In genomic region chr11:113737912-113738311, GRCm38 (mm10) we compare ENCODE assay signal across 22 mouse cellular contexts. TPM values are rescaled to one million over a fixed set of nuclear protein-coding genes. Genes with fewer than 3 reads are reported as not detected.
DNase-seq lines count a peak whose midpoint lies in the region; ATAC-seq and TF ChIP-seq lines count a peak whose summit lies in the region.
"Had no signal": no experiment of that assay in that cellular context is flagged by ENCODE, and none has a peak within 500 bp of the region (broad histone marks: within the 10 kb centered on the region; RNA-seq: fewer than 3 reads in every experiment).

No protein-coding gene starts in this region.

- no peak overlapping the region for H3K4me3 ChIP-seq in liver, embryonic 16.5 days (ENCODE audit: low read depth, low read length)
- no peak overlapping the region for H3K4me3 ChIP-seq in liver, embryonic 12.5 days
- H3K4me3 ChIP-seq in MEL (ENCODE audit: control insufficient read depth in 1 of 2, insufficient read depth in 1 of 2, low read depth in 2 of 2, low read length in 2 of 2), result no peak overlapping the region
- H3K4me3 ChIP-seq: forebrain, embryonic 10.5 days; heart, adult 2 months; limb, embryonic 13.5 days; liver, embryonic 15.5 days had no signal

- no peak for TF ChIP-seq CTCF in MEL (IDR thresholded peaks at IDR 0.05 in 2 of 3, conservative IDR thresholded peaks at IDR 0.05 in 1 of 3; ENCODE audit: control insufficient read depth in 1 of 3, insufficient read depth in 1 of 3, low read depth in 2 of 3, low read length in 3 of 3, poor library complexity in 1 of 3, severe bottlenecking in 1 of 3)

- ATAC-seq in liver, embryonic 16.5 days (ENCODE audit: low read depth), result no peak
- no peak for ATAC-seq in liver, embryonic 12.5 days
- ATAC-seq in common myeloid progenitor, adult 5-6 weeks (replicated peaks; ENCODE audit: low read depth, poor library complexity, severe bottlenecking), result peak; percentile 76
- ATAC-seq in megakaryocyte progenitor cell, adult 5-6 weeks (replicated peaks; ENCODE audit: poor library complexity), result peak; percentile 69

- no peak for TF ChIP-seq POLR2A in MEL (IDR thresholded peaks at IDR 0.05; ENCODE audit: control insufficient read depth in 1 of 2, insufficient read depth in 1 of 2, low read depth in 1 of 2, low read length in 2 of 2, poor library complexity in 1 of 2)

- H3K27ac ChIP-seq in liver, embryonic 16.5 days (ENCODE audit: low read length), result 0 out of 2 replicates have a peak overlapping the region, but pooled peaks have one; percentile 22
- no peak overlapping the region; the same call in 1 of the 2 replicates for H3K27ac ChIP-seq in liver, embryonic 12.5 days
- H3K27ac ChIP-seq in MEL (ENCODE audit: control insufficient read depth, low read depth, low read length), result no peak overlapping the region
- H3K27ac ChIP-seq: heart, adult 2 months; hindbrain, embryonic 14.5 days; limb, embryonic 13.5 days; liver, embryonic 15.5 days had no signal

- TF ChIP-seq EP300 in MEL (IDR thresholded peaks at IDR 0.05; ENCODE audit: low read depth in 1 of 2, low read length in 2 of 2), result no peak

- no peaks in the 10 kb centered on the region for H3K27me3 ChIP-seq in liver, embryonic 16.5 days (ENCODE audit: control insufficient read depth, insufficient read depth, low read depth, low read length)
- H3K27me3 ChIP-seq in liver, embryonic 12.5 days (replicated peaks), result no peaks in the 10 kb centered on the region
- no peaks in the 10 kb centered on the region for H3K27me3 ChIP-seq in MEL (ENCODE audit: control insufficient read depth in 1 of 2, insufficient read depth in 2 of 2, low read length in 2 of 2)
- H3K27me3 ChIP-seq: limb, embryonic 13.5 days; liver, embryonic 15.5 days had no signal

- TF ChIP-seq RAD21 in MEL (IDR thresholded peaks at IDR 0.05; ENCODE audit: low read depth, low read length), result no peak

- peaks cover 29% of the 10 kb centered on the region for H3K79me2 ChIP-seq in MEL (ENCODE audit: control insufficient read depth, insufficient read depth, low read length, poor library complexity)

- peaks cover 57% of the 10 kb centered on the region for H3K4me1 ChIP-seq in liver, embryonic 16.5 days (ENCODE audit: control insufficient read depth, low read depth, low read length)
- H3K4me1 ChIP-seq in liver, embryonic 12.5 days, result peaks cover 84% of the 10 kb centered on the region
- H3K4me1 ChIP-seq in MEL (ENCODE audit: control insufficient read depth in 1 of 2, insufficient read depth in 2 of 2, low read length in 2 of 2), result peaks cover 0 to 26% of the 10 kb centered on the region in 2 experiments; a peak in 3 of 4 replicates

- no peak overlapping the region for H3K9ac ChIP-seq in liver, embryonic 16.5 days (ENCODE audit: low read depth, low read length)
- H3K9ac ChIP-seq in liver, embryonic 12.5 days, result no peak overlapping the region
- H3K9ac ChIP-seq in MEL (ENCODE audit: control insufficient read depth, low read depth, low read length, poor library complexity, severe bottlenecking), result no peak overlapping the region
- H3K9ac ChIP-seq: hindbrain, embryonic 14.5 days; limb, embryonic 13.5 days; liver, embryonic 15.5 days had no signal

- WGBS in liver, embryonic 16.5 days (ENCODE audit: insufficient replicate concordance), result 46% methylated on average over 8 of the region's 8 CpGs
- WGBS in liver, embryonic 12.5 days (ENCODE audit: insufficient replicate concordance), result 45% methylated on average over 8 of the region's 8 CpGs

- no peak overlapping the region for H3K4me2 ChIP-seq in liver, embryonic 16.5 days (ENCODE audit: low read depth, low read length)
- H3K4me2 ChIP-seq in liver, embryonic 12.5 days, result no peak overlapping the region
- H3K4me2 ChIP-seq: hindbrain, embryonic 14.5 days; limb, embryonic 13.5 days; liver, embryonic 15.5 days had no signal

- peaks cover 2% of the 10 kb centered on the region for H3K36me3 ChIP-seq in liver, embryonic 16.5 days (ENCODE audit: control insufficient read depth, insufficient read depth)
- peaks cover 40% of the 10 kb centered on the region for H3K36me3 ChIP-seq in liver, embryonic 12.5 days
- H3K36me3 ChIP-seq in MEL (ENCODE audit: control insufficient read depth in 1 of 2, insufficient read depth in 2 of 2, low read length in 2 of 2), result peaks cover 7 to 12% of the 10 kb centered on the region in 2 experiments; a peak in 3 of 4 replicates

- H3K9me3 ChIP-seq in liver, embryonic 16.5 days (replicated peaks; ENCODE audit: control insufficient read depth, low read length), result peaks cover 2% of the 10 kb centered on the region
- H3K9me3 ChIP-seq in liver, embryonic 12.5 days (replicated peaks), result 0 out of 2 replicates have a peak, but pooled peaks cover 3% of the 10 kb centered on the region
- no peaks in the 10 kb centered on the region for H3K9me3 ChIP-seq in MEL (replicated peaks; ENCODE audit: insufficient read depth, low read length)
- H3K9me3 ChIP-seq: limb, embryonic 13.5 days; liver, embryonic 15.5 days had no signal

- DNase-seq in MEL (ENCODE audit: low read depth, low spot score), result peak; percentile 26
- no peak for DNase-seq in thymus, postnatal 14 days
- no peak for DNase-seq in ovary, postnatal 14 days (ENCODE audit: low spot score)
- DNase-seq: adrenal gland, postnatal 25 days; cerebellum, adult 18-20 months; cerebellum, postnatal 36 days; heart, postnatal 14 days; kidney, adult 8-10 months; kidney, postnatal 36 days; right cerebral cortex, adult 18-20 months had no signal

TF ChIP-seq in MEL, 35 proteins besides CTCF, POLR2A, EP300 and RAD21:
- TF ChIP-seq SMC3 (IDR thresholded peaks at IDR 0.05; ENCODE audit: low read depth, low read length) (no peak), JUND (IDR thresholded peaks at IDR 0.05; ENCODE audit: low read depth, low read length) (no peak)

RNA-seq across cellular contexts. Expression of gene Cdc42ep4, which starts 13.8 kb away (rescaled TPM):
- 16.7 and 18.4 TPM in 2 replicates for polyA plus RNA-seq in liver, embryonic 16.5 days (2015; fragmentation: Nextera tagmentation; extraction: Ambion mirVana)
- 21.1 and 21.9 TPM in 2 replicates for polyA plus RNA-seq in liver, embryonic 12.5 days (2016; fragmentation: Nextera tagmentation; extraction: Ambion mirVana)
- 25.3 and 27.7 TPM in 2 replicates for total RNA-seq in MEL (2012; rRNA removed)
- polyA plus RNA-seq in MEL (2012; ENCODE audit: insufficient read depth in 1 of 2, insufficient read length in 2 of 2, low read depth in 1 of 2, low replicate concordance in 2 of 2, missing spikeins in 1 of 2), result 10 to 100 TPM in 1 of 2 experiments, not detected in 1; 39.0 TPM
- 10.9 and 12.4 TPM in 2 replicates for total RNA-seq in common myeloid progenitor, adult 5-6 weeks (2017)
- total RNA-seq in megakaryocyte progenitor cell, adult 5-6 weeks (2015), result 10.0 and 10.3 TPM in 2 replicates
- 14.5 and 14.7 TPM in 2 replicates for total RNA-seq in megakaryocyte progenitor cell, adult 5-6 weeks (2017)

RNA-seq across cellular contexts. Expression of gene Cpsf4l, which starts 28.1 kb away (rescaled TPM):
- 0.18 TPM in 1 of 2 replicates, not detected in the other for polyA plus RNA-seq in liver, embryonic 16.5 days (2015; fragmentation: Nextera tagmentation; extraction: Ambion mirVana)
- polyA plus RNA-seq in liver, embryonic 12.5 days (2016; fragmentation: Nextera tagmentation; extraction: Ambion mirVana), result 0.20 TPM in 1 of 2 replicates, not detected in the other
- not detected in 2 replicates for total RNA-seq in MEL (2012; rRNA removed)
- under 1 TPM in 1 of 2 experiments, not detected in 1; 0.70 TPM for polyA plus RNA-seq in MEL (2012; ENCODE audit: insufficient read depth in 1 of 2, insufficient read length in 2 of 2, low read depth in 1 of 2, low replicate concordance in 2 of 2, missing spikeins in 1 of 2)
- not detected in 2 replicates for total RNA-seq in common myeloid progenitor, adult 5-6 weeks (2017)
- not detected in 2 replicates for total RNA-seq in megakaryocyte progenitor cell, adult 5-6 weeks (2015)
- total RNA-seq in megakaryocyte progenitor cell, adult 5-6 weeks (2017), result not detected in 2 replicates
- total RNA-seq: gastrocnemius, adult 8-10 months; heart, adult 2 months; layer of hippocampus, postnatal 10 days had no signal
- polyA plus RNA-seq: C2C12; heart, adult 2 months; liver, embryonic 15.5 days had no signal

RNA-seq across cellular contexts. Expression of gene D11Wsu47e, which starts 53.7 kb away (rescaled TPM):
- polyA plus RNA-seq in liver, embryonic 16.5 days (2015; fragmentation: Nextera tagmentation; extraction: Ambion mirVana), result 7.6 and 7.8 TPM in 2 replicates
- 14.8 and 16.0 TPM in 2 replicates for polyA plus RNA-seq in liver, embryonic 12.5 days (2016; fragmentation: Nextera tagmentation; extraction: Ambion mirVana)
- 32.5 and 40.6 TPM in 2 replicates for total RNA-seq in MEL (2012; rRNA removed)
- 10 to 100 TPM in 1 of 2 experiments, not detected in 1; 25.0 TPM for polyA plus RNA-seq in MEL (2012; ENCODE audit: insufficient read depth in 1 of 2, insufficient read length in 2 of 2, low read depth in 1 of 2, low replicate concordance in 2 of 2, missing spikeins in 1 of 2)
- total RNA-seq in common myeloid progenitor, adult 5-6 weeks (2017), result 10.4 and 19.1 TPM in 2 replicates
- total RNA-seq in megakaryocyte progenitor cell, adult 5-6 weeks (2015), result 8.8 and 10.9 TPM in 2 replicates
- total RNA-seq in megakaryocyte progenitor cell, adult 5-6 weeks (2017), result 16.9 and 17.3 TPM in 2 replicates

RNA-seq across cellular contexts. Expression of gene Fam104a, which starts 54.0 kb away (rescaled TPM):
- polyA plus RNA-seq in liver, embryonic 16.5 days (2015; fragmentation: Nextera tagmentation; extraction: Ambion mirVana), result 38.9 and 39.2 TPM in 2 replicates
- polyA plus RNA-seq in liver, embryonic 12.5 days (2016; fragmentation: Nextera tagmentation; extraction: Ambion mirVana), result 56.1 and 58.5 TPM in 2 replicates
- 34.6 and 38.1 TPM in 2 replicates for total RNA-seq in MEL (2012; rRNA removed)
- polyA plus RNA-seq in MEL (2012; ENCODE audit: insufficient read depth in 1 of 2, insufficient read length in 2 of 2, low read depth in 1 of 2, low replicate concordance in 2 of 2, missing spikeins in 1 of 2), result 10 to 100 TPM in 1 of 2 experiments, not detected in 1; 33.6 TPM
- 21.9 and 22.5 TPM in 2 replicates for total RNA-seq in common myeloid progenitor, adult 5-6 weeks (2017)
- total RNA-seq in megakaryocyte progenitor cell, adult 5-6 weeks (2015), result 12.3 and 13.7 TPM in 2 replicates
- 16.0 and 20.0 TPM in 2 replicates for total RNA-seq in megakaryocyte progenitor cell, adult 5-6 weeks (2017)

Comparison
In these comparisons a context has a peak if more than half of its experiments do, and no peak if none do; other contexts are left out.
1. ATAC-seq: peak in common myeloid progenitor, adult 5-6 weeks (single experiment) and megakaryocyte progenitor cell, adult 5-6 weeks (single experiment); none in liver, embryonic 16.5 days (single experiment) and liver, embryonic 12.5 days (single experiment).